Mouse (Mus musculus) WW6 (cell line): ENCODE measurements around the gene Ubr2.
A peak's percentile ranks its signal among the peaks of the same experiment; 100 is the strongest.

ENCODE experiments used
- DNase-seq: peaks from one replicate; pipeline ENCODE4 v3.0.0-alpha.2; 2013; ENCODE audit warnings: low read depth, low spot score

Ubr2 gene

DNA sequence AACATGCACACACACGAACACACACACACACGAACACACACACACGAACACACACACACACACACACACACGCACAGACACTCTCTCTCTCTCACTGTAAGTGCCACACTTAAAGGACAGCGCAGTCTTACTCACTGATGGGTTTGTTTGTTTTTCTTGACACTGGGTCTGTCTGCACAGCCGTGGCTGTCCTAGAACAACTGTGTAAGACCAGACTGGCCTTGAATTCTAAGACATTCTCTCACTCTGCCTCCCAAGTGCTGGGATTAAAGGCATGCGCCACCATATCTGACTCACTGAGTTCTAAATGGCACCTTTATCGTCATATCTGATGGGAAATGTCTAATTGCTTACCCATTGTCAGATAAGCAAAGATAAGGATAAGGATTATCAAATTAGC, 7.1 kb downstream of the Ubr2 start:
- DNase-seq: no peak

DNA sequence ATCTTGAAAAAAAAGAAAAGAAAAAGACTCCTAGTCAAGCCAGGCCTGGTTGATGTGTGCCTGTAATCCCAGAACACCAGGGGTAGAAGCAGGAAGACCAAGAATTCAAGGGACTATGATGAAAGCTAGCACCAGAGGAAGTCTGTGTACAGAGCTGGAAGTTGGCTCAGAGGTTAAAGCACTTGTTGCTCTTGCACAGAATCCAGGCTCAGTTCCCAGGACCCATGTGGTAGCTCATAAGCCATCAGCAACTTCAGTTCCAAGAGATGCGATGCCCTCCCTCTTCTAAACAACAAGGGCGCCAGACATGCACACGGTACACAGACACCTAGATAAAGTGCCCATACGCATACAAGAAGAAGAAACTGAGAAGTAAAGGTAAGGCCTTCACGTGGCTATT, 8.0 kb downstream of the Ubr2 start:
- no peak for DNase-seq

DNA sequence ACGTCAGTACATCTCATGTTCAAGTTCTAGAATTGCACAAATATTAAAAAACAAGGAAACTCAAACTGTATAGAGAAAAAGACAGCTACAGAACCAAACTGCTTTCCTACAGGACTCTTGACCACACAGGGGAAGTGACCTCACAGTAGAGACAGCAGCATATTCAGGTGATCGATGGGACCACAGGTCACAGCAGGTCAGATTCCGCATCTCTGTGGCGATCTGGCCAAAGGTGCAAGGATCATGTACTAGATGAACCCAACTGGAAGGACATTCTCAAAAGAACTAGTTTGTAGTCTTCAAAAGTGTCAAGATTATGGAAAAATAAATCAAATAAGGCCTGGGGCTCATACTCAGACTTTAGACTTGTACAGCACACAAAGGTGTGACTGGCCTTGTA, 11.5 kb downstream of the Ubr2 start:
- no peak for DNase-seq

DNA sequence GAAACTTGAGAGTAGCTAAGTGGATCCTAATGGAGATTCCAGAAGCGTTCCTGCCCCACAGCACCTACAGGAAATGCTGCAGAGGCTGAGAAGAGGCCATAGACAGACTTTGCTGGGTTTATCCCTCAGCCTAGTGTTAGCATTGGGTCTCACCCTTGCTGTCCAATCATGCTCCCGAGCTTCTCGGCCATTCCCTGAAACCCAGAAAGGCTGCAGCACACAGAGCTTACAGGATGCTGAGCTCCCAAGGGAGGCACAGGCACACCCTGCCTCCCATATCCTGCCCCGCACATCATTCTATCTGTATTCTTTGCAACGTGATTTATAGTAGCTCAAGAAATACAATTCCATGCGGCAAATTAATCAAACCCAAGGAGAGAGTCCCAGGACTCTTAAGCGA, 13.9 kb downstream of the Ubr2 start:
- DNase-seq: no peak

DNA sequence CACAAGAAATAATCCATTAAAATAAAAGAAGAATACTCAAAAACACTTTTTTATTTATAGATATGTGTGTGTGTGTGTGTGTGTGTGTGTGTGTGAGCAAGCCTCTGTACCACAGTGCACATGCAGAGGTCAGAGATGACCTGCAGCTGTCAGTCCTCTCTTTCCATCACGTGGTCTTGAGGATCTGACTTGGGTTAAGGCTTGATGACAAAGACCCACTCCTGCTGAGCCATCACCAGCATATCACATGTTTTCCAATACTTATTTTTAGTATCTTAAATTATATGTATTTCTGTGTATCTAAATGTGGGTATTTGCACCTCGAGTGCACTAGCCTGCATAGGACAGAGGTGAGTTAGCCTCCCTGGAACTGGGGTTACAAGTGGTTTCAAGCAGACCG, 14.7 kb downstream of the Ubr2 start:
- DNase-seq: no peak

DNA sequence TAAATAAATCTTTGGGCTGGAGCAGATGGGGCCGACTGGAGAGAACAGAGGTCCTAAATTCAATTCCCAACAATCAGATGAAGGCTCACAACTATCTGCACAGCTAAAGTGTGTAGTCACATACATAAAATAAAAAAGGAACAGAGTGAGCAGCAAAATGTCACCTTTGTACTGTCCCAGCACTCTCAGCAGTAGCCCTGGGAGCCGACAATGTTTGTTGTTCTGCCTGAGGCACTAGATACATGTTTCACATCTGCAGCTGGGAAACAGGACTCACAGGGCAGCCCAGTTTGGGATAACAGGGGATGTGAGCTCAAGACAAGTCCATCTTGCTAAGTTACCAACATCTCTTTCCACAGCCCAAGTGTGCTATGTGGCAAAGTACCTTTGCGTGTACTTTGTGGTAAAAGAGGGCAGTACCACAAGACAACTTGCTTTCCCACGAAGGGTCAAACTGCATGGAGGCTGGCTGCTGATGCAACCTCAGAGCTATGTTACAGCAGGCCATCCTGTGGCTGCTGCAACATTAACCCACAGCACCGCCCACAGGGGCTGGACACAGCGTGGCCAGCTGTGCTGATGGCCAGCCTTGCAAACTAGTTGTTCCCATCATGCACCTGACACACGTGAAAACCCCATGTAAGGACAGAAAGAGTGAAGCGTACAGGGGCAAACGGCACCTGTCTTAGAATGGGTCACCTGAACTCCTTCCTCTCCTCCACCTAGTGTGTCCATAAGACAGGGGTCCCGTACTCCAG, 15.5 kb downstream of the Ubr2 start:
- no peak for DNase-seq

DNA sequence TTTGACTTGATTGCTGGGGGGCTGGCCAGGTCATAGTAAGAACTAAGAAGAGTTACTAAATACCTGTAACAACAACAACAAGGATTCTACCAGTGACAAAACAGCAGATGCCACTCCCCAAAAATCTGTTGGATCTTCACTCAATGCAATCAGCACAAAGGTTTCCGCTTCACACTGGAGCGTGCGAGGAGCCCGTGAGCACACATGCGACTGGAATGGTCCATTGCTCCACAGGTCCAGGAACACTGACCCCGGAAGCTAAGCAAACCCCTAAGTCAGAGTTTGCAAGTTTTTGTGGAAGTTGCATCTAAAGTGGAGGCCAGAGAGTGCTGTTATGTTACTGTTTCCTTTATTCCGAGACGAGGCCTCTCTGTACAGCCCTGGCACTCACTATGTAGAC, 16.7 kb downstream of the Ubr2 start:
- DNase-seq: no peak

DNA sequence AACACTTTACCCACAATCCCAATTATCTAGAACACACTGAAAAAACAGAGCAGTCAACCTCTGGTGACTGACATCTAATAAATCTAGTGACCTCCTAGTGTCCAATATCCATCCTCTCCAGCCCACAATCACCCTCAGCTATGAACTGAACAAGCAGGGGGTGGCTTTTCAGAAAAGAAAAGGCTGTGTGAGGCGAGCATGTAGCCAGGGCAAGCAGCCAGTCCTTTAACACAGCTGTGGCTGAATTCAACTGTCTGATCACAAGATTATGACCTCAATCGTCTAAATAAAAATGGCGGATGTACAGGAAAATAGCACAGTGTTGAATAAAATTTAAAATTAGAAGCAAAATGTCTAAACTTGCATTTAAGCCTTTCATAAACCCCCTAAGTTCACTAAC, 22.7 kb downstream of the Ubr2 start:
- DNase-seq: no peak

DNA sequence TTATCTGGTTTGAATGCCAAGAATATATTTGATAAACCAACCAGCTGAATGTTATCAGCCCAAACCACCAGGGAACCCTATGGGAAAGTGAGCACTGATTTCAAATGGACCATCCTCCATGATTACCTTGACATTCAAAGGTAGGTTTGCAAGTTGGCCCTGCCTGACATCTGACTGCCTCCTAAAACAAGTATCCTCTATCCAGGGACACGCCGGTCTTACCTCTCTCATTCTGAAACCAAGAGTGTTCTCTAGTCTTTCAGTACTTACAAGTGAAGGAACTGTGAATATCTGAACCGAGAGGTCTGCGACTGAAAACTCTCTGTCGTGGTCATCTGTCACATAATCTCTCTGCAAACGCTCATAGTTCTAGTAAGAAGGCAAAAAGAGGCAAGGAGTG, 30.3 kb downstream of the Ubr2 start:
- DNase-seq: no peak

DNA sequence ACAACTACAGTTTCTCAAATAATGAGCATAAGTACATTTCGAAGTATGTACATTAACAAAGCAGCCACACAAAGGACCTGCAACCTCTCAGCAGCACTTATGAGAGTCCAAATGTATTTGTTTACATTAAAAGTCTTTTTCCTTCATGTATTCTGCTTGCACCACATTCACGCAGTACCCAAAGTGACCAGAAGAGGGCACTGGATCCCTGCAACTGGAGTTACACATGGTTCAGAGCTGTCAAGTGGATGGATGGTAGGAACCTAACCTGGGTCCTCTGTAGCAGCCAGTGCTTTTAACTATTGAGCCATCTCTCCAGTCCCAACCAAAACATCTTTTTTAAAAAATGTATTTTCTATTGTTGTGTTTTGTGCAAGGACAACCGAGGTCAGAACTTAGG, 35.2 kb downstream of the Ubr2 start:
- DNase-seq: peak; percentile 22

DNA sequence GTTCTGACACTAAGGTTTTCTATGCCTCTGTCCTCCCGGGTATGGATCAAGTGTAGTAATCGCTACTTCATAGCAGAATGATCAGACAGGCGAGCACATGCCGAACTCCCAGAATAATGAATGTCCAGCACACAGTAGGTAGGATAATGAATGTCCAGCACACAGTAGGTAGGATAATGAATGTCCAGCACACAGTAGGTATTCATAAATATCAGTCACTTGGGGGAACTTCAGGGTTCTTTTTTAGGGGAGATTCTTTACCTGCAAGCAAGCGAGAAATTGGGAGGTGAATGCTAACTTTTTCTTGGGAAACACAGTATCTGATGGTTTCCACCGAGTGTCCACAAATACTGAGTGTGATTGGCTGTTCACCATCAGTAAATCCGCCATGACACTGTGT, 37.8 kb downstream of the Ubr2 start:
- DNase-seq: no peak

DNA sequence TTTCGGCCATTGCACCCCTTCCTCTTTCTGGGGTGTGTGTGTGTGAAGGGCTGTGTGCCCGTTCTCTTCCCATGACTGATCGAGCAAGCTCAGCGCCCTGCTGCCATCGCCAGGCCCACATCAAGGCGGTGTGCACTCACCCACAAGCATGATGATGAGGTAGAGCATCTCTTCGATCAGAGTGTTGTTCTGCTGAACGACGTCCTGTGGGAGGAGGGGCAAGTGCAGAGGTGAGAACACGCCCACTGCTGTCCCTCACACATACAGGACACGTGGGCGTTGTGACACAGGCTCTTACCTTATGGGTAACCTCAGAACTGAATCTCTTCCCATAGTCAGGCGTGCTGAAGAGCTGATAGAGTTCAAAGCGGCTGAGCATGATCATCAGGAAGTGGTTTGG, 43.5 kb downstream of the Ubr2 start:
- no peak for DNase-seq

DNA sequence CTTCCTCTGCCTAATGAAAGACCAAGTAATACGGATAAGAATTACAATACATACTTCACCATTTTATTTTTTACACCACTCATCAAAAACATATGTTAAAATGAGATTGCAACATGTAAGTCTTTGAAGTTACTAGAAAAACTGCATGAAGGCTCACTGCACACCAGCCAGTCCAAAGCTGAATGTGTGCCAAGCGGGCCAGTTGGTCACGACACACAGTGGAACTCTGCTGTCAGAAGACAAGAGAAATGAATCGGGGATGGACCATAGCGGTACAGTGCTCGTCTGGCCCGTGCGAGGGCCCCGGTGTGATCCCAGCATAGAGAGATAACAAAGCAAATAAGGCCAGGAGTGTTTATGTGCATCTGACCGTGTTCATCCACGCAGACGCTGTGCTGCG, 47.2 kb downstream of the Ubr2 start:
- no peak for DNase-seq

DNA sequence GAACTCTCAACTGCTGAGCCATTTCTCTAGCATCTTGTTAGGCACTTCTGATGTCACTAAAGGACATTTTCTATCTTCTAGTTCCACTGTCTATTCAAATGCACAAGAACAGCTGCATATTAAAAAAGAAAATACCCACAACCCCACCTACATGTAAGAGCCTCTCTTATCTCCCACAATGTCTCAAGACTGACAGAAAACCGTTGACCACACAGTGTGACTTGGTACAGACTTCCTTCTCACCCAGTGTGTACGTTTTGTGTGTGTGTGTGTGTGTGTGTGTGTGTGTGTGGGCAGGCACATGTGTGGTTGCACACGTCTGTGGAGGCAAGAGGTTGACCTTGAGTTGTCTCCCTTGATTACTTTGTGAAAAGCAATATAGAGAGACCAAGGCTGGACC, 48.2 kb downstream of the Ubr2 start:
- no peak for DNase-seq

DNA sequence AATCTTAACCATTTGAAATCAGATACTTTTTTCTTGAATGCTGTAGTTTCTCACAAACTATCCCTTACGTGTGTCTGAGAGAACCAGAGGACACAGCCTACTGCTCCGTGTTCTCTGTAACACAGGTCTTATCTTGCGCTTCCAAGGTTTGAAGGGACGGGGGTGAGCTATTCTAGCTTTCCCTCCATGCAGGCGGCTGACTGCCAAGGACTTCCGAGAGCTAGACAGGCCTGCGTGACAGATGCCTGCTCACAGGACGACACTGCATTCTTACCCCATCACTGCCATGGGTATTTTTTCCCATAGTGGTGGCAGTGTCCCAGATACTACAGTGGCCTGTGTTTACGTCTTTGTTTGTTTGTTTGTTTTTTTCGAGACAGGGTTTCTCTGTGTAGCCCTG, 50.1 kb downstream of the Ubr2 start:
- no peak for DNase-seq

DNA sequence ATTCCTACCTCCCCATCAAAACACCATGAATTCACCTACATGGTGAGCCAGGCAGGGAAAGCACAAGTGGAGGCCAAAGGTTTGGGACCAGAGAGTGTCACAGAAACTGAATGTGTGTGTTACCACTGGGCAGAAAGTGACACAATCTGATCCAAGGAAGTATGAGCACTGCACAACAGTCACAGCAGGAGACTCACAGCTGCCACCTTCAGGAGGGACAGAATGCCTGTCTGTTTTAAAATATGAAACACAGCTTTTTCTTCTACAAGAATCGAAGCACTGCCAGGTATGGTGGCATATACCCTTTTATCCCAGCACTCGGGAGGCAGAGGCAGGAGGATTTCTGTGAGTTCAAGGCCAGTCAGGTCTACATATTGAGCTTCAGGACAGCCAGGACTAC, 52.3 kb downstream of the Ubr2 start:
- no peak for DNase-seq

DNA sequence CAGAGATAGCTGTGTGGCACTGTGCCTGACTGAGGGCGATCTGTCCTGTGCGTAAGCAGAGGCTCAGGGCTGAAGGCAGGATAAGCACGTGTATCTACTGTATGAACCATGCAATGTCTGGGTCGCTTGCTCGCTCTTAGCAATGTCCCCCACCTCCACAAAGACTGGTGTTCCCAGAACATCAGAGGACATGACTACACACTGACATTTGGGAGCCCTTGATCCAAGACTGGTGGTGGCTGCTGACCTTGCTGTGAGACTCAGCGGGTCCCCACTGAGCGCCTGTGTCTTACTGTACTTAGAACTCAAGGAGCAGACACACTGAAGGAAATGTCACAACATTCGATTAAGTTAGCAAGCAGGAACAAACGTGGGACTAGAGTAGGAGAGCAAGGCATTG, 64.1 kb downstream of the Ubr2 start:
- no peak for DNase-seq

DNA sequence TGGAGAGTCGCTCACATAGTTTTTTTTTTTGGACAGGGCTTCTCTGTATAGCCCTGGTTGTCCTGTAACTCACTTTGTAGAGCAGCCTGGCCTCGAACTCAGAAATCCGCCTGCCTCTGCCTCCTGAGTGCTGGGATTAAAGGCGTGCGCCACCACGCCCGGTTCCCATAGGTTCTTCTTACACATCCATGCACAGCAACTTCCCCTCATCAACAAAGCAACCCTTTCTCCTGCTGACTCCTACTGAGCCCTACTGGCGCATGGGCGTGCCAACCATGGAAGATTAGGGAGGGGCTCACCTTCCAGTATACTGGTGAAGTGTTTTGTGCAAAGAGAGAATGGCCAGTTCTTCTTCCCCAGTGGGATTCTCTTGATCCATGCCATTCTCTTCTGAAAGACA, 67.9 kb downstream of the Ubr2 start:
- DNase-seq: no peak

DNA sequence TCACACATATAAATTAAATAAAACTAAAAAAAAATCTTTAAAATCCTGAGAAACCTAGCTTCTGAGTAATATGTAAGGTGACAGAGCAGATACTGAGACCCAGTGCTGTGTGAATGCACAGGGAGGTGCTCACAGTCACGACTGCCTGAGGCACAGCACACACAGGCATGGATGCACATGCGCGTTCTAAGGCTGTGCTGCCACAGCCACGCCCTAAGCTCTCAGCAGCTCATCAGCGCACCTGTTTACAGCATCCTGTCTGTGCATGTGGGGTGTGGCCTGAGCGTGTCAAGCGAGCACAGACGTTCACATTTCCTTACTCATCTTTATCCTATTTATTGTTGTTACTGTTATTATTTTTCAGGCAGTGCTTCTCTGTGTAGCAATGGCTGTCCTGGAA, 69.9 kb downstream of the Ubr2 start:
- no peak for DNase-seq

DNA sequence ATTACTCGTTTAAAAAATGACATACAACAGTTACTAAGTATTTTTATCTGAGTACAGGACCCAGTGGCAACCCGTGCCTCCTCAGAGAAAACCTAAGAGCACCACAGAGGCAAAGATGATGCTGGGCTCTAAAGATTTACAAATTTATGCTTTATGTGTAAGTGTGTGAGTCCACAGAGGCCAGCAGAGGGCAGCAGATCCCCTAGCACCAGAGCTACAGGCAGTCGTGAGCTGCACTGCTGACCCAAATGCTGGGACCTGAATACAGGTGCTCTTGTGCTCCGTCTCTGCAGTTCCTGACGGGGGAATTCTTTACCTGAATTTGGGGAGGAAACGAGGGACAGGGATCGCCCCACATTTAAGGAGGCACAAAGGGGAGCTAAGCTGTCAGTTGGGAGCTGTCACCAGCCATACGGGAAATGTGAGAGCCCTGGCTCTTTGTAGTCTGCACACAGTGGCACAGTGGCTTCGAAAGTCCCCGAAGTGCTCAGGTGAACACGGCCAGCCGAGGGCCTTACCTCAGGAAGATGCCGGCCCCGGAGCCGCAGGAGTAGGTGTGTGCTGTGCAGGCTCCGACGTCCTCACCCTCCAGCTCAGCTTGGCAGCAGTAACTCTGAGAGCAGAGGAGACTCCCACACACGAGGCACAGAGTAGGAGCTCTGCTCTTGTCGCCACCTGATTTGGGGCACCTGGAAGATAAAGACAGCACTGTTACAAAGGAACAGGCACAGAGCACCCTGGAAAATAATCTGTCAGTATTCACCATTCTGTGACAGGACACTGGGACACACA, 76.6 kb downstream of the Ubr2 start:
- peak; percentile 38 for DNase-seq

DNA sequence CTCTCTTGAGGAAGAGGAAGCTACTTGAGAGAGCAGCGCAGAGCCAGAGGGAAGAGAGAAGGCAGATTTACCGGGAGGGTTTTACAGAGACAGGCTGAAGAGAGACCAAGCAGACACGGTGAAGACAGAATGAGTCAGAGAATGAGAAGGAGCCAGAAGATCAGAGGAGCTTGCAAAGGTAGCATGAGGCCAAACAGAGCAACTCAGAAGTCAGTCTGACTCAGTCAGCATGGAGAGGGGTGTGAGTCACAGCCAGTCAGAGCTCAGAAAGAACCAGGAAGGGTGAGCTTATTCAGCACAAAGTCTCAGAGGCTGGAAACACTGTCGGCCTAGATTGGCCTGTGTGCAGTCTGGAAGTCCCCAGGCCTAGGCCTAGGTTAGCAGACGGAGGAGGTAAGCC, 77.4 kb downstream of the Ubr2 start:
- DNase-seq: no peak

DNA sequence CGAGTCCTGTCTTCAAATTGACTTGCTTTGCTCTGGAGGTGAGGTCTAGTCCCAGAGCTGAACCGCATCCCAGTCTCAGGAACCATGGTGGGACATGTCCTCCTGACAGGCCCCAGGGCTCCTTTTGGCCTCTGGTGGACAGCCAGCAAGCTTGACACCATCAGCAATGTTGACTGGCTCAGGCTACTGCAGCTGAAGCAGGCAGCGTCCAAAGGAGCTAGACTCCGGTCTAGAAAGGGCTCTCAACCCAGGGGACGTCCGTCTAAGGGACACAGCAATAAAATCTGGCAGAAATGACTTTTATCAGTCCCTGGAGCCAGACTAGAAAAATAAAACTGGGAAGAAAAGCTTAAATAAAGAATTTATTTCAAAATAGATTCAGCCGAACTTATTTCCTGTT, 80.5 kb downstream of the Ubr2 start:
- no peak for DNase-seq

DNA sequence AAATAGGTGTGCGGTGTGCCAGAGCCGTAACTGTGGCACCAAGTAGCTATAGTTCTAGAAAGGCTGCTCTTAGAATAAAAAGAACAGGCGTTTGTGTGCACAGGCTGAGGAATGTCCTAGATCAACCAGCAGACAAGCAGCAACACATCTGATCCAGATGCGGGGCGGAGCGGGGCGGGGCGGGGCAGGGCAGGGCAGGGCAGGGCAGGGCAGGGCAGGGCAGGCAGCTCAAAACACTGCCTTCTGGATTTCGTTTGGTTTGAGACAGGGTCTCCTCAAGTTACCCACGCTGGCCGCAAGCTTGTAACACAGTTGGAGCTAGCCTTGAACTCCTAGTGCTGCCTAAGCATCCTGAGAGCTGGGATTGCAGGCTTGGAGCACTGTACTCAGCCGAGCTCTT, 81.1 kb downstream of the Ubr2 start:
- no peak for DNase-seq

DNA sequence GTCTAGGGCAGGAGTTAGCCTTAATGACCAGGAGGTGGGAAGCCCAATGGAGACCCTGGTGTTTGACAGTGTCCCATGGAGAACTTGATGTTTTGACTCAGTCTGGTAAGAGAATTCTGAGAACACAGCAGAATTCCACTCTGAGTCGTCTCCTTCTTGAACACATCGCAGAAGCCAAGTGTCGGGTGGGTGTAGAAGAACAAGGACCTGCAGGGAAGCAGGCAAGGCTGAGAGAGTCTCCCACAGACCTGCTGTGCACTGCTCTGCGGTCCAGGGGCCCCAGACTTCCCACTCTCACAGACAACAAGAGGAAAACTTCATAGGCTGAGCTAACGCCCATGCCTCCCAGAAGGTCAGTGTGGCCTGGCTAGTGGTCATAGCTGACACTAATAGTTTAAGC, 82.6 kb downstream of the Ubr2 start:
- DNase-seq: no peak
